Mouse (Mus musculus): ENCODE data around the gene Gopc. TPM values are rescaled to one million over a fixed set of nuclear protein-coding genes. Genes with fewer than 3 reads are reported as not detected.

The Gopc gene
- polyA plus RNA-seq, 1 experiment from 2014 or later = 17.3 TPM

DNA sequence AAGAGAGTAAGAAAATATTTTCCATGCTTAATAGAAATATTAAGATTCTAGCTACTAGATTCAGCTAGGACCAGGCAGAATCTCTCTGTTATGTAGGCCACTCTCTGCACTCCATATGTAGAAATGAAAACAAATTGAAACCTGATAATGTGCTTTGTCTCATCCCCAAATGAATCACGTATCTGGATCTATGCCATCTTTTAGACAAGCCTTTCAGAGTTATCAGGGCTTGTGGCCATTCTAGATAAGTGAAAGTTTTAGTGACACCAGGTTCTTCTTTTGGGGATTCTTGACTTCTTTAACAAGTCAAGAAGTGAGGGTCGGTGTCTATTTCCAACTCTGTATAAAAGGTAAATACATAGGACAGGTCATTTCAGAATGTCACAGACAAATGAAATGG is 16.8 kb upstream of the Gopc start:
- DNase-seq (ENCODE audit: low spot score) = no peak
- Histone ChIP-seq H3K9me3 (ENCODE audit: control insufficient read depth, low read length) (no peaks in the 10 kb centered on the region), H3K4me1 (ENCODE audit: control insufficient read depth, insufficient read depth, low read length) (no peaks in the 10 kb centered on the region), H3K27me3 (replicated peaks; ENCODE audit: control insufficient read depth, insufficient read depth, low read length) (no peaks in the 10 kb centered on the region), H3K36me3 (ENCODE audit: control insufficient read depth, insufficient read depth, low read length) (no peaks in the 10 kb centered on the region), H3K27ac (replicated peaks; ENCODE audit: low read depth, low read length) (no peak overlapping the region), H3K4me3 (ENCODE audit: low read depth, low read length) (no peak overlapping the region), H3K9ac (ENCODE audit: low read depth, low read length) (no peak overlapping the region), H3K4me2 (ENCODE audit: low read depth, low read length) (no peak overlapping the region)
- WGBS = 74% methylated on average over 2 of the region's 2 CpGs
- no peak for ATAC-seq (ENCODE audit: low read depth)

DNA sequence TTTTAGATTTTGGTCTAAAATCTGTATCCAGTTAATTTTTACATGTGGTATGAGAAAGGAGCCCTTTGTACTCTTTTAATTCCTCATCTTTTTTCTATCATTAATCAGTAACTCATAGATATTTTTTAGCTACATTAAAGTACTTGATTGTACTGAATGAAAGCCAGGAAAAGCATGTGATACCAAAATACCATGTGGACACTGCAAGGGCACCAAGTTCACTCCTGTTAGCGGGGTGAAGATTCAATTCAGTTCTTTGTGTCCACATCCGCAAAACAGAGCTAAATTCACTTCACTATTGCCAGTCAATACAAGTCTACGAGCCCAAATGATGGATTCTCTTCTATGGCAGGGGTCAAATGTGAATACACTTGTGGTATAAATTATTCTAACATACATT is 14.7 kb upstream of the Gopc start:
- DNase-seq (ENCODE audit: low spot score) = no peak
- no peak overlapping the region for H3K9ac ChIP-seq (ENCODE audit: low read depth, low read length)
- no peak for ATAC-seq (ENCODE audit: low read depth)
- WGBS = 91% methylated on average over 3 of the region's 3 CpGs
- H3K27ac ChIP-seq (replicated peaks; ENCODE audit: low read depth, low read length) = no peak overlapping the region
- no peaks in the 10 kb centered on the region for H3K36me3 ChIP-seq (ENCODE audit: control insufficient read depth, insufficient read depth, low read length)
- H3K4me2 ChIP-seq (ENCODE audit: low read depth, low read length) = no peak overlapping the region
- no peaks in the 10 kb centered on the region for H3K4me1 ChIP-seq (ENCODE audit: control insufficient read depth, insufficient read depth, low read length)
- no peaks in the 10 kb centered on the region for H3K27me3 ChIP-seq (replicated peaks; ENCODE audit: control insufficient read depth, insufficient read depth, low read length)
- H3K4me3 ChIP-seq (ENCODE audit: low read depth, low read length) = no peak overlapping the region
- H3K9me3 ChIP-seq (ENCODE audit: control insufficient read depth, low read length) = no peaks in the 10 kb centered on the region

DNA sequence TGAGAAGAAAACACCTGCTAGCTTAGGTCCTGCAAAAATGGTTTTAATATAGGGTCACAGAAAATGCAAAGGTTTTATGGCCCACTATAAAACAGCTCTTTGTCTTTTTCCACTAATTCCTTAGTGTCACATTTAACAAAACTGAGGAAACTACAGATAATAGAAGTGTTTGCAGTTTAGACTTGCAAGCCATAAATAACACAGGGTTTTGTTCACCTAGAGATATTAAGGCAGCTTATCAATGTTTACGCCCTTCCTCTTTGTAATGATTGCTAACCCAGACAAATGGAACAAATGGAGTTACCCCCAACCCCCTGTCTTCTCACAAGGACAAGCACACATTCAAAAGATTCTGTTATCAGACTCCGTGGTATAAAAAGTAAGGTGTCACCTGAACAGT is 9.3 kb upstream of the Gopc start:
- H3K9ac ChIP-seq (ENCODE audit: low read depth, low read length) = no peak overlapping the region
- no peak overlapping the region for H3K27ac ChIP-seq (replicated peaks; ENCODE audit: low read depth, low read length)
- no peaks in the 10 kb centered on the region for H3K27me3 ChIP-seq (replicated peaks; ENCODE audit: control insufficient read depth, insufficient read depth, low read length)
- DNase-seq (ENCODE audit: low spot score) (no peak), ATAC-seq (ENCODE audit: low read depth) (no peak)
- H3K4me2 ChIP-seq (ENCODE audit: low read depth, low read length) = no peak overlapping the region
- no peaks in the 10 kb centered on the region for H3K36me3 ChIP-seq (ENCODE audit: control insufficient read depth, insufficient read depth, low read length)
- peaks cover 7% of the 10 kb centered on the region; the same call in 1 of the 2 replicates for H3K4me1 ChIP-seq (ENCODE audit: control insufficient read depth, insufficient read depth, low read length)
- H3K9me3 ChIP-seq (ENCODE audit: control insufficient read depth, low read length) = no peaks in the 10 kb centered on the region
- H3K4me3 ChIP-seq (ENCODE audit: low read depth, low read length) = no peak overlapping the region
- 81% methylated on average over 2 of the region's 2 CpGs for WGBS

DNA sequence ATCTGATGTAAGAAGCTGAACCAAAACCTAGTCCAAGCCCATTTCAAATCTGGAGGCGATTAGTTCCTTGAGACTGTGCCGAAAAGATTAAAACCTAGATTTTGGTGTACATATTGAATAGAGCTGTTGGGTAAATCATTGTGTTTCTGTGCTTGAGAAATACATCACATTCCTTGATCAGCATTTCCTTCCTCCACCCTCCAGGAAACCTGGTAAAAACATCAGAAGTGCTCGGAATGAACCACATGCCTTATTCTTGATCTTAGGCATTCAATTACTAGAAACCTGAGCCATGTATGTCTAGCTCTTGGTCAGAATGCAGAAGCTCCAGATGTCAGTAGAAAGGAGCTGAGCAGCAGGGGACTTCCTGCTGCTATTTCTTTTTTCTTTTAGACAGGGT is 7.5 kb upstream of the Gopc start:
- H3K4me2 ChIP-seq (ENCODE audit: low read depth, low read length) = no peak overlapping the region
- H3K9me3 ChIP-seq (ENCODE audit: control insufficient read depth, low read length) = no peaks in the 10 kb centered on the region
- DNase-seq (ENCODE audit: low spot score) = peak; percentile 13
- no peak overlapping the region for H3K4me3 ChIP-seq (ENCODE audit: low read depth, low read length)
- no peak for ATAC-seq (ENCODE audit: low read depth)
- H3K27me3 ChIP-seq (replicated peaks; ENCODE audit: control insufficient read depth, insufficient read depth, low read length) = no peaks in the 10 kb centered on the region
- no peak overlapping the region for H3K9ac ChIP-seq (ENCODE audit: low read depth, low read length)
- peaks cover 7% of the 10 kb centered on the region; the same call in 1 of the 2 replicates for H3K4me1 ChIP-seq (ENCODE audit: control insufficient read depth, insufficient read depth, low read length)
- no peaks in the 10 kb centered on the region for H3K36me3 ChIP-seq (ENCODE audit: control insufficient read depth, insufficient read depth, low read length)
- 0 out of 2 replicates have a peak overlapping the region, but pooled peaks have one; percentile 15 for H3K27ac ChIP-seq (replicated peaks; ENCODE audit: low read depth, low read length)
- 38% methylated on average over 3 of the region's 3 CpGs for WGBS

DNA sequence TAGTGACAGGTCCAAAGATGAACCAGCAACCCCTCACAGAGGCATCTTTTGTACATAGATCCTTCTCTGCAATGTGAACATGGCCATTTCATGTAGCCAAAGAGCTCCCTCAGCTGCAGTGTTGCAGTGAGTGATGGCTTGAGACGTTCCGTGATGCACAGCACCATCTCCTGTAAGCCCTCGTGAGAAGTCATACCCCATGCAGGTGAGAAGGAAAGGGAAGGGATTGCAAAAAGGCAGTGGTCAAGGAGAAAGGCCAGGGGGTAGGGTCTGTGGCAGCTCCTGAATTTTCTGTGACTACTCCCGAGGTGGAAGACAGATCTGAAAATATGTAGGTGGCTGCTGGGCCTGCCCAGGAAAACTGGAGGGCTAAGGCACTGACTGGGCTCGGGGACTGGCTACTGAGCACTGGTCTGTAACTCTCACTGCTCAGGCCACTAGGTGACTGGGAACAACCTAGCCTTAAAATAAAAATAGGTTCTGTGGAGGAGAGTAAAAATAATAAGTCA is 7.1 kb upstream of the Gopc start, which contains the start of gene Nepn:
Gene Nepn (plus strand): TSS at position 51 of the 509 bp plus-strand sequence.
- no peak within 1 kb of the TSS for H3K4me2 ChIP-seq (ENCODE audit: low read depth, low read length)
- H3K9me3 ChIP-seq (ENCODE audit: control insufficient read depth, low read length) = no peaks in the 10 kb centered on the region
- no peaks in the 10 kb centered on the region for H3K36me3 ChIP-seq (ENCODE audit: control insufficient read depth, insufficient read depth, low read length)
- 0 out of 2 replicates have a peak within 1 kb of the TSS, but pooled peaks have one; percentile 15 for H3K27ac ChIP-seq (replicated peaks; ENCODE audit: low read depth, low read length)
- no peak within 1 kb of the TSS for H3K9ac ChIP-seq (ENCODE audit: low read depth, low read length)
- no peak within 1 kb of the TSS for H3K4me3 ChIP-seq (ENCODE audit: low read depth, low read length)
- ATAC-seq (ENCODE audit: low read depth) = no peak
- 67% methylated on average over 5 of the region's 5 CpGs for WGBS
- no peak for DNase-seq (ENCODE audit: low spot score)
- no peaks in the 10 kb centered on the region for H3K27me3 ChIP-seq (replicated peaks; ENCODE audit: control insufficient read depth, insufficient read depth, low read length)
- peaks cover 7% of the 10 kb centered on the region; the same call in 1 of the 2 replicates for H3K4me1 ChIP-seq (ENCODE audit: control insufficient read depth, insufficient read depth, low read length)

DNA sequence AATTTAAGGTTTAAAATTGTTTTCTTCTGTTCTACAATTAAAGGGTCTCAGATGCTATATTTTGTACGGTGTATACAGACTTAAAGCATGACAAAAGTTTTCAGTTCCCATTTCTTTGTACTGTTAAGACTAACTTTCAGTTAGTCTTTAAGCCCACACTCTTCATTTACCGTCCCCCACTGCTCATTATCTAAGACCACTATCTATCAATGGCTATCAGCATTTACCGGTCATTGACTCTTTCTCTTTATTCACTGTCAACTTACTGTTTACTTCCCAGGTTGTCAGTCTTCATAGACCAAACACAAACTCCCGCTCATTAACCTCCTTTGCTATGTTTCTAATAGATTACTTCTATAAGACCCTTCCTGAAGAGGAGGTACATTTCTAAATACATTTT is 5.3 kb upstream of the Gopc start:
- H3K4me3 ChIP-seq (ENCODE audit: low read depth, low read length) = no peak overlapping the region
- ATAC-seq (ENCODE audit: low read depth) (no peak), DNase-seq (ENCODE audit: low spot score) (no peak)
- H3K9ac ChIP-seq (ENCODE audit: low read depth, low read length) = no peak overlapping the region
- H3K27ac ChIP-seq (replicated peaks; ENCODE audit: low read depth, low read length) = no peak overlapping the region
- H3K4me1 ChIP-seq (ENCODE audit: control insufficient read depth, insufficient read depth, low read length) = peaks cover 10% of the 10 kb centered on the region; the same call in 1 of the 2 replicates
- no peaks in the 10 kb centered on the region for H3K27me3 ChIP-seq (replicated peaks; ENCODE audit: control insufficient read depth, insufficient read depth, low read length)
- H3K36me3 ChIP-seq (ENCODE audit: control insufficient read depth, insufficient read depth, low read length) = no peaks in the 10 kb centered on the region
- 80% methylated on average over 4 of the region's 4 CpGs for WGBS
- H3K4me2 ChIP-seq (ENCODE audit: low read depth, low read length) = no peak overlapping the region
- no peaks in the 10 kb centered on the region for H3K9me3 ChIP-seq (ENCODE audit: control insufficient read depth, low read length)

DNA sequence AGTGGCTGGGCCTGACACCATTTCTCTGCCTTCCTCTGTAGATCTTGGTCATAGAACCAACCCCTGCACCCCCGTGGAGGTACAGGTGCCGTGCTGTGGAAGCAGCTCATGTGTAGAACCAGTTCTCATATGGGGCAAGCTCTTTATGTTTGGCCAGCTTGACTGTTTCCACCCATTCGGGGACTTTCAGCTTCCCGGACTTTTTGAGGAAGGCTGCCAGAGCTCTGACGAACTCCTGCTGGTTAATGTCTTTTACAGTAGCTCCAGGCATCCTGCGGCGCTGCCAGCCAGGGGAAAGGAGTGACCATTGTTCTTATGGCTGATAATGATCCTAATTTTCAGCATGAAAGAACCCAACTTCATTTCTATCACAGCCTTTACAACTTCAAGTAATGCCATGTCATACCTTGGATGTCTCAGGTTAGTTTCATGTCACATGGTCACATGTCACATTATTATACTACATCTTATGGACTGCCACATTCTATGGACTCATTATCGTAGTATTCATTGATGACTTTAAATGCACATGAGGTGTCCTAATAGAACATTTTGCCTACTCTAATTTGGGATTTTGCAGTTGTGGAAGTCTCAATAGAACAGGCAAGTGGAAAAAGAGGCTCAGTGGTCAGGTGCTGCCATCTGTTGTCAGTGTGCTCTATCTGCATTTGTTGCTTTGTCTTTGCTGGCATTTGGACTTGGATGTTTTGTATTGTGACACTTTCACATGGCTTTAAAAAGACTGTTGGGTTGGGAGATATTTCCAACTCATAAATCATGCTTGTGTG is 3.1 kb upstream of the Gopc start:
- DNase-seq (ENCODE audit: low spot score) (peak; percentile 73), ATAC-seq (ENCODE audit: low read depth) (no peak)
- Histone ChIP-seq H3K4me1 (ENCODE audit: control insufficient read depth, insufficient read depth, low read length) (peaks cover 10% of the 10 kb centered on the region; the same call in 1 of the 2 replicates), H3K27me3 (replicated peaks; ENCODE audit: control insufficient read depth, insufficient read depth, low read length) (no peaks in the 10 kb centered on the region), H3K9ac (ENCODE audit: low read depth, low read length) (no peak overlapping the region), H3K27ac (replicated peaks; ENCODE audit: low read depth, low read length) (no peak overlapping the region), H3K9me3 (ENCODE audit: control insufficient read depth, low read length) (no peaks in the 10 kb centered on the region), H3K4me2 (ENCODE audit: low read depth, low read length) (no peak overlapping the region), H3K4me3 (ENCODE audit: low read depth, low read length) (no peak overlapping the region), H3K36me3 (ENCODE audit: control insufficient read depth, insufficient read depth, low read length) (no peaks in the 10 kb centered on the region)
- WGBS = 47% methylated on average over 8 of the region's 8 CpGs

DNA sequence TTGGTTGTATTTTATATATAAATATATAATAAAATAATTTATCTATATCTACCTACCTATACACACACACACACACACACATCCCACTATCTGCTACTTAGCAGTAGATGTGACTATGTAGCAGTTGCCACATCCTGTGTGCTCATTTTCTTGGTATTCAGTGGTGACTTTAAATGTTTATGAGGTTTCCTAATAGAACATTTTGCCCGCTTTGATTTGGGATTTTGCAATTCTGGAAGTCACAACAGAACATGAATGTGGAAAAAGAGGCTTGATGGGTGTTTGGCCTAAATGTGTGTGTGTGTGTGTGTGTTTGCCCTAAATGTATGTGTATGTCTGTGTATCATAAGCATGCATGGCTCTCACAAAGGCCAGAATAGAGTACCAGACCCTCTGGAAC is 1.6 kb upstream of the Gopc start:
- DNase-seq (ENCODE audit: low spot score) = no peak
- 89% methylated on average over 1 of the region's 1 CpGs for WGBS
- Histone ChIP-seq H3K27ac (replicated peaks; ENCODE audit: low read depth, low read length) (no peak overlapping the region), H3K9ac (ENCODE audit: low read depth, low read length) (no peak overlapping the region), H3K9me3 (ENCODE audit: control insufficient read depth, low read length) (no peaks in the 10 kb centered on the region), H3K36me3 (ENCODE audit: control insufficient read depth, insufficient read depth, low read length) (no peaks in the 10 kb centered on the region), H3K27me3 (replicated peaks; ENCODE audit: control insufficient read depth, insufficient read depth, low read length) (no peaks in the 10 kb centered on the region), H3K4me1 (ENCODE audit: control insufficient read depth, insufficient read depth, low read length) (peaks cover 6% of the 10 kb centered on the region; the same call in 1 of the 2 replicates), H3K4me2 (ENCODE audit: low read depth, low read length) (no peak overlapping the region), H3K4me3 (ENCODE audit: low read depth, low read length) (no peak overlapping the region)
- ATAC-seq (ENCODE audit: low read depth) = no peak

Data from embryonic facial prominence, embryonic 14.5 days (tissue).